10 mouse cellular contexts compared by ENCODE assay signal in genomic region chr19:53808041-53808777, GRCm38 (mm10).
A peak's percentile ranks its signal among the peaks of the same experiment; 100 is the strongest.
DNase-seq lines count a peak whose midpoint lies in the region; TF ChIP-seq lines count a peak whose summit lies in the region.
"Had no signal": no experiment of that assay in that cellular context is flagged by ENCODE, and none has a peak within 500 bp of the region (broad histone marks: within the 10 kb centered on the region; RNA-seq: fewer than 3 reads in every experiment).

No protein-coding gene starts in this region.

- no peak overlapping the region for H3K4me3 ChIP-seq in left cerebral cortex, adult 2 months
- H3K4me3 ChIP-seq in cortical plate, adult 2 months (ENCODE audit: insufficient read depth, low read length) = no peak overlapping the region
- H3K4me3 ChIP-seq: embryonic facial prominence, embryonic 13.5 days; hindbrain, embryonic 15.5 days had no signal

- peak overlapping the region; percentile 73 for H3K27ac ChIP-seq in left cerebral cortex, adult 2 months
- peak overlapping the region; percentile 63 for H3K27ac ChIP-seq in cortical plate, adult 2 months (ENCODE audit: insufficient read depth, low read length)
- H3K27ac ChIP-seq: hindbrain, embryonic 15.5 days had no signal

- peaks cover 16% of the 10 kb centered on the region for H3K4me1 ChIP-seq in cortical plate, adult 2 months (ENCODE audit: control insufficient read depth, insufficient read depth, low read length)

- no peak for TF ChIP-seq CTCF in left cerebral cortex, adult 2 months (IDR thresholded peaks at IDR 0.05)
- no peak for TF ChIP-seq CTCF in cortical plate, adult 2 months (IDR thresholded peaks at IDR 0.05; ENCODE audit: extremely low read depth, insufficient read depth, low read length)

- peak; percentile 52; the same call in 1 of the 2 replicates for TF ChIP-seq POLR2A in cortical plate, adult 2 months (IDR thresholded peaks at IDR 0.05; ENCODE audit: extremely low read depth, insufficient read depth, low read length)

- intact Hi-C loops in left cerebral cortex, adult 2 months (cut with DNase I) = loop anchor here (5.0 kb wide), 2 partner anchors 44 to 94 kb away; no protein-coding TSS in a partner anchor
- intact Hi-C loops in left cerebral cortex, postnatal 4 days (cut with DNase I) = no loop called here
- intact Hi-C loops in left cerebral cortex, postnatal 36 days (cut with DNase I) = loop anchor here (2.0 kb wide), 3 partner anchors 39 to 97 kb away; no protein-coding TSS in a partner anchor

- peak in 1 of 2 experiments; percentile 37 for DNase-seq in left cerebral cortex, adult 2 months (ENCODE audit: extremely low spot score in 1 of 2, low spot score in 2 of 2)
- no peak for DNase-seq in left cerebral cortex, postnatal 4 days
- DNase-seq in left cerebral cortex, postnatal 36 days (ENCODE audit: low spot score in 2 of 2) = peak; percentile 55 to 68
- peak; percentile 56 for DNase-seq in right cerebral cortex, postnatal 25 days
- no peak for DNase-seq in adrenal gland, adult 8-10 months
- DNase-seq in retina, postnatal 1 day = no peak
- DNase-seq: lung, postnatal 36 days had no signal

Comparison
In these comparisons a context has a peak if more than half of its experiments do, and no peak if none do; other contexts are left out.
1. DNase-seq: peak in left cerebral cortex, postnatal 36 days (2 of 2) and right cerebral cortex, postnatal 25 days (single experiment); none in left cerebral cortex, postnatal 4 days (single experiment), adrenal gland, adult 8-10 months (single experiment) and retina, postnatal 1 day (single experiment).